Mouse (Mus musculus): Measurements from ENCODE around the gene Upf1. TPM values are rescaled to one million over a fixed set of nuclear protein-coding genes. Genes with fewer than 3 reads are reported as not detected.
A peak's percentile ranks its signal among the peaks of the same experiment; 100 is the strongest.

Gene Upf1
- 33.3 and 35.4 TPM in 2 replicates for polyA plus RNA-seq (2012; rRNA removed)

GRCm38 (mm10) chr8:70353194-70353817, at the start of gene Upf1:
Upf1 (minus strand) TSS chr8:70353278.
- H3K27me3 ChIP-seq (ENCODE audit: control insufficient read depth, insufficient read depth, low read length): no peaks in the 10 kb centered on the region
- H3K4me3 ChIP-seq (ENCODE audit: control insufficient read depth, low read depth, low read length): peak within 1 kb of the TSS; percentile 99
- H3K36me3 ChIP-seq (ENCODE audit: control insufficient read depth, insufficient read depth, low read length): no peaks in the 10 kb centered on the region; the same call in 1 of the 2 replicates
- TF ChIP-seq CTCF (IDR thresholded peaks at IDR 0.05; ENCODE audit: control insufficient read depth, insufficient read depth, insufficient replicate concordance, low read depth, low read length) (no peak), POLR2A (IDR thresholded peaks at IDR 0.05; ENCODE audit: control insufficient read depth, low read depth, low read length) (peak; percentile 99)
- peaks cover 31% of the 10 kb centered on the region for H3K4me1 ChIP-seq (ENCODE audit: control insufficient read depth, insufficient read depth, low read length)
- peak within 1 kb of the TSS; percentile 97 for H3K27ac ChIP-seq (ENCODE audit: control insufficient read depth, insufficient read depth, low read depth, low read length)

DNA sequence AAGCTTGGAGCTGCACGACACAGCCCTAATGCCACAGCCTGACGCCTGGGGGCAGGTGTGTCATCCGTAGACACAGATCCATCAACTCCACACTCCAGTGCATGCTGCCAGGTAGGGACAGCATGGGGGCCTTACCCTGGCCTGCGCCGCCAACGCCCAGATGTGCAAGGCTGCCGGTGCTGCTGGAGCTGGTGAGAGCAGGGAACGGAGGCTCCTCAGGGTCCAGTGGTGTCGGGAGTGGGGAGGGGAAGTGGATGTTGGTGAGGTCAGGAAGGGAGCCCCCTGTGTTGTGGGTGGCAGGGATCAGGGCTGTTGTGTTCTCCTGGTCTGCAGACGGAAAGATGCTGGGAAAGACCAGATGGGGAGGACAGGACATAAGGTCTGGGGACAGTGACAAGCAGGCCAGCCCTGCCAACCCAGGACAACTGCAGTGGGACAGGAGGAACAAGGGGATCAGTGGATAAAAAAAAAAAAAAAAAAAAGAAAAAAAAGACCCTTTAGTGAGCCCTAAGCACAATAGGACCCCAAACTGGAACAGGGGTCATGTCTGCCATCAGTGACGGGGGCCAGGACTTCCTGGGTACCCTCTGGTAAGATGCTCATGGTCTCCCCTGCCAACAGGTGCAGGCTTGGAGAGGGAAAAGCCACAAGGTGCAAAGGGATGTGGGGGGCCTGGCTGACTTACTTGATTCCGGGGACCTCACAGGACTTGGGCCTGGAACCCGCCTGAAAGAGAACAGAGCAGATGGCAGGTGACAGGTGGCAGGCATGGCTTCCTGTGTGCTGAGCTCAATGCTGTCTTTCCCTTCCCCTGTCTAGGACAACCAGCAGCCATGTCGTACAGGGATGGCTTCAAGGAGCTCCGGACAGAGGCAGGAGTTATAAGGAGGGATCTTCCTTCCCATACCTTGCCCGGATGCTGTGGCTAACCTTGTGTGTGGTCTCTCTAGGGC, 44.8 kb upstream of the Upf1 start:
- Histone ChIP-seq H3K4me3 (ENCODE audit: control insufficient read depth, low read depth, low read length) (no peak overlapping the region), H3K36me3 (ENCODE audit: control insufficient read depth, insufficient read depth, low read length) (no peaks in the 10 kb centered on the region), H3K4me1 (ENCODE audit: control insufficient read depth, insufficient read depth, low read length) (no peaks in the 10 kb centered on the region), H3K27ac (ENCODE audit: control insufficient read depth, insufficient read depth, low read depth, low read length) (no peak overlapping the region), H3K27me3 (ENCODE audit: control insufficient read depth, insufficient read depth, low read length) (no peaks in the 10 kb centered on the region)
- no peak for TF ChIP-seq POLR2A (IDR thresholded peaks at IDR 0.05; ENCODE audit: control insufficient read depth, low read depth, low read length)
- TF ChIP-seq CTCF (IDR thresholded peaks at IDR 0.05; ENCODE audit: control insufficient read depth, insufficient read depth, insufficient replicate concordance, low read depth, low read length): no peak

DNA sequence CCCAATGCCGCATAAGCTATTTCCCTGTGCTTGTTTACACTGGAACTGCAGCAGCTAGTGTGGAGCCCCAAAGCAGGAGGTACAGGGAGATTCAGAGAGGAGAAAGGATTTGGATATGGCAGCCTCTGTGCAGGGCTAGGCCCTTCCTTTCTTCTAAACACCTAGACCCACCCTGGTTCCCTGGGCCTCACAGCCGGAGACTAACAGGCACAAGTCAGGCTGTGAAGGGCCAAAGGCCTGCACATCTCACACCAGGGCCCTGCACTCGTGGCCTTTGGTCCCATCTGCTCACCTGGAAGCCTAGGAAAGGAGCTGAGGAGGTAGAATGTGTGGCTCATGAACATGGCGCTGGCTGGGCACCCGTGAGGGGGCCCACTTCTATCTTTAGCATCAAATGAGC, 43.1 kb upstream of the Upf1 start:
- no peaks in the 10 kb centered on the region for H3K27me3 ChIP-seq (ENCODE audit: control insufficient read depth, insufficient read depth, low read length)
- H3K4me1 ChIP-seq (ENCODE audit: control insufficient read depth, insufficient read depth, low read length): no peaks in the 10 kb centered on the region
- no peak for TF ChIP-seq POLR2A (IDR thresholded peaks at IDR 0.05; ENCODE audit: control insufficient read depth, low read depth, low read length)
- TF ChIP-seq CTCF (IDR thresholded peaks at IDR 0.05; ENCODE audit: control insufficient read depth, insufficient read depth, insufficient replicate concordance, low read depth, low read length): no peak
- no peaks in the 10 kb centered on the region for H3K36me3 ChIP-seq (ENCODE audit: control insufficient read depth, insufficient read depth, low read length)
- H3K4me3 ChIP-seq (ENCODE audit: control insufficient read depth, low read depth, low read length): no peak overlapping the region
- no peak overlapping the region for H3K27ac ChIP-seq (ENCODE audit: control insufficient read depth, insufficient read depth, low read depth, low read length)

GRCm38 (mm10) chr8:70395649-70396048, 42.6 kb upstream of the Upf1 start:
- Histone ChIP-seq H3K27ac (ENCODE audit: control insufficient read depth, insufficient read depth, low read depth, low read length) (no peak overlapping the region), H3K36me3 (ENCODE audit: control insufficient read depth, insufficient read depth, low read length) (no peaks in the 10 kb centered on the region)

DNA sequence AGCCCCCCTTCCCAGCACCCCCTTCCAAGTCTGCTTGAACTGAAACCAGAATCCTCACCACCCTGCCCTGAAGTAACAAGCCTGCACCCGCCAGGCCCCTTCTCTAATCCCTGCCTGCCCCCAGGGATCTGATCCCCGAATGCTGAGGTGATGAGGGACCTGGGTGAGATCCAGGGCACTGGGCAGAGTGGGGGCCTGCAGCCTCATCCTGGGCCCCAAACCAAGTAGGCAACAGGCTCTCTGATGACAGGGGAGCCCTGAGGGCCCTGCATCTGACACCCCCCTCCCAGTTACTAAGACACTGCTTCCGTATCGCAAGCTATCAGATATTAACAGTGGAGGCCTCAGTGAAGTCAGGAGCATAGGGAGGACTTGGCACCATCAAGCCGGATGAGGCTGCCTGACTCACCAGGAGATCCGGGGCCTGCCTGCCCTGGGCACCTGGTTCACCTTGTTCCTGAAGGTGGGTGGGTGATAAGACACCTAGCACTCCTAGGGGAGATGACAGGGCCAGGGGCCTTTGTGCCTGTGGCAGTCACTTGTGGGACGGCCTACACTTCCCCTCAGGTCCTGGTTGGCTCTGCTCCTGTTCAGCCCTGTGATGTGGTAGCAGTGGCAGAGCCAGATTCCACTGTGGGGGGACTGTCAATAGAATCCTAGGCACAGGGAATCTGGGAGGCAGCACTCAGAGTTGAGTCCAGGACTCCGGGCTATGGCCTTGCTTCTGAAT, 41.4 kb upstream of the Upf1 start:
- H3K27ac ChIP-seq (ENCODE audit: control insufficient read depth, insufficient read depth, low read depth, low read length): no peak overlapping the region
- H3K4me3 ChIP-seq (ENCODE audit: control insufficient read depth, low read depth, low read length): no peak overlapping the region
- TF ChIP-seq CTCF (IDR thresholded peaks at IDR 0.05; ENCODE audit: control insufficient read depth, insufficient read depth, insufficient replicate concordance, low read depth, low read length): no peak
- TF ChIP-seq POLR2A (IDR thresholded peaks at IDR 0.05; ENCODE audit: control insufficient read depth, low read depth, low read length): no peak
- no peaks in the 10 kb centered on the region for H3K36me3 ChIP-seq (ENCODE audit: control insufficient read depth, insufficient read depth, low read length)
- H3K4me1 ChIP-seq (ENCODE audit: control insufficient read depth, insufficient read depth, low read length): no peaks in the 10 kb centered on the region
- no peaks in the 10 kb centered on the region for H3K27me3 ChIP-seq (ENCODE audit: control insufficient read depth, insufficient read depth, low read length)

More at GRCm38 (mm10) chr8:70395649-70396048, 42.6 kb upstream of the Upf1 start:
- Histone ChIP-seq H3K4me3 (ENCODE audit: control insufficient read depth, low read depth, low read length) (no peak overlapping the region), H3K4me1 (ENCODE audit: control insufficient read depth, insufficient read depth, low read length) (no peaks in the 10 kb centered on the region), H3K27me3 (ENCODE audit: control insufficient read depth, insufficient read depth, low read length) (no peaks in the 10 kb centered on the region)
- no peak for TF ChIP-seq CTCF (IDR thresholded peaks at IDR 0.05; ENCODE audit: control insufficient read depth, insufficient read depth, insufficient replicate concordance, low read depth, low read length)
- no peak for TF ChIP-seq POLR2A (IDR thresholded peaks at IDR 0.05; ENCODE audit: control insufficient read depth, low read depth, low read length)

DNA sequence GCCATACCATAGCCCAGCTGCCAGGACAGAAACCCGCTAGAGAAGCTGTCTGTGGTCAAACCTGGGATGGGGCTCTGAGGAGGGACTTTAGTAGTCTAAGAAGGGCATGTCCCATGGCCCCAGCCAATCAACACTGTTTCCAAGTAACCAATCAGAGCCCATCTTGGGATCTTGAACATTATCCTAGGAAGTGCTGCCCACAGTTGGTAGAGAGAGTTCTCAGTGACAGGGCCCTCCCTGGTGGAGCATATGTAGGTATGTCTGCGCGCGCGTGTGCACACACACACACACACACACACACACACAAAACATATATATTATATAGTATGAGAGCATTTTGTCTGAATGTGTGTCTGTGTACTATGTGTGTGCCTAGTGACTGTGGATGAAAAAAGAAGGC, 40.0 kb upstream of the Upf1 start:
- no peak overlapping the region for H3K27ac ChIP-seq (ENCODE audit: control insufficient read depth, insufficient read depth, low read depth, low read length)
- no peaks in the 10 kb centered on the region for H3K4me1 ChIP-seq (ENCODE audit: control insufficient read depth, insufficient read depth, low read length)
- H3K36me3 ChIP-seq (ENCODE audit: control insufficient read depth, insufficient read depth, low read length): no peaks in the 10 kb centered on the region
- TF ChIP-seq CTCF (IDR thresholded peaks at IDR 0.05; ENCODE audit: control insufficient read depth, insufficient read depth, insufficient replicate concordance, low read depth, low read length) (no peak), POLR2A (IDR thresholded peaks at IDR 0.05; ENCODE audit: control insufficient read depth, low read depth, low read length) (no peak)
- no peak overlapping the region for H3K4me3 ChIP-seq (ENCODE audit: control insufficient read depth, low read depth, low read length)
- H3K27me3 ChIP-seq (ENCODE audit: control insufficient read depth, insufficient read depth, low read length): no peaks in the 10 kb centered on the region

- no peak overlapping the region for H3K27ac ChIP-seq (ENCODE audit: control insufficient read depth, insufficient read depth, low read depth, low read length)
- TF ChIP-seq CTCF (IDR thresholded peaks at IDR 0.05; ENCODE audit: control insufficient read depth, insufficient read depth, insufficient replicate concordance, low read depth, low read length): no peak
- no peak for TF ChIP-seq POLR2A (IDR thresholded peaks at IDR 0.05; ENCODE audit: control insufficient read depth, low read depth, low read length)
- no peaks in the 10 kb centered on the region for H3K36me3 ChIP-seq (ENCODE audit: control insufficient read depth, insufficient read depth, low read length)
- no peak overlapping the region for H3K4me3 ChIP-seq (ENCODE audit: control insufficient read depth, low read depth, low read length)
- H3K27me3 ChIP-seq (ENCODE audit: control insufficient read depth, insufficient read depth, low read length): no peaks in the 10 kb centered on the region
- H3K4me1 ChIP-seq (ENCODE audit: control insufficient read depth, insufficient read depth, low read length): no peaks in the 10 kb centered on the region
Measured at GRCm38 (mm10) chr8:70389678-70390077, 36.6 kb upstream of the Upf1 start.

All from testis, adult 2 months (tissue).